Mouse (Mus musculus): ENCODE data around the gene Dnajc5.

Dnajc5 gene

GRCm38 (mm10) chr2:181498644-181499043, 21.6 kb upstream of the Dnajc5 start:
- intact Hi-C loops (cut with DNase I), result loop anchor here (5.0 kb wide), 2 partner anchors 86 to 106 kb away; no protein-coding TSS in a partner anchor

- intact Hi-C loops (cut with DNase I), result no loop called here
Observed at GRCm38 (mm10) chr2:181509191-181509590, 11.1 kb upstream of the Dnajc5 start.

DNA sequence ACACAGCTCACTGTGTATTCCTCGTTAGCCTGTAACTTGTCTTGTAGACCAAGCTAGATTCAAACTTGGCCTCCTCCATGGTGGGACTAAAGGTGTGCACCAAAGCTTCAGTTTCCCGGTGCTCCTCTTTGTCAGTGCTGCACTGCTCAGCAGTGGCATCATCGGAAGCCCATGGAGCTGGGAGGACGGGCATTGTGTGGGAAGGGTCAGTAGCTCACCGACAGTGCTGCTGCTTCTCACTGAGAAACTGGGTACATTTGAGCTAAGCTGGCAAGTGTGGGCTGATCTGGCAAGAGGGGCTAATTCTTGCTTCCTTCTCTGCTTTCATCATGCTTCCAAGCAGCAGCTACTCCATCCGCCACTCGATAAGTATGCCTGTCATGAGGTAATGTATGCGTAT, 9.1 kb upstream of the Dnajc5 start:
- intact Hi-C loops (cut with DNase I), result no loop called here

DNA sequence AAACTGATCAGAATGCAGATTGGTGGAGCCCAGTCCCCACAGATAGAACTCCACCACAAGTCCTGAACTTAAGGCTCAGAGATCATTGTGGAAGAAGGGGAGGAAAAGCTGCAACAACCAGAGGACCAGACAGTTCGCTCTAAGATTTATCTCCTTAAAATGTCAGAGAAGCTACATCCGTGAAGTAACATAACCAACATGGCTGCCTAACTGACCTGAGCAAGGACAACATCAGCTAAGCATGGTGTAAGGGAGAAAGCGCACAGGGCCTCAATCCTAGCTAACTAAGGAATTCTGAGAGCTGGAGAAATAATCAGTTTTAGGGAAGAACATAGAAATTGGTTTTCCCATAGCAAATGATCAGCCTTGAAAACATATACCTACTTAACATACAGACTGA, 1.1 kb upstream of the Dnajc5 start:
- intact Hi-C loops (cut with DNase I), result no loop called here

DNA sequence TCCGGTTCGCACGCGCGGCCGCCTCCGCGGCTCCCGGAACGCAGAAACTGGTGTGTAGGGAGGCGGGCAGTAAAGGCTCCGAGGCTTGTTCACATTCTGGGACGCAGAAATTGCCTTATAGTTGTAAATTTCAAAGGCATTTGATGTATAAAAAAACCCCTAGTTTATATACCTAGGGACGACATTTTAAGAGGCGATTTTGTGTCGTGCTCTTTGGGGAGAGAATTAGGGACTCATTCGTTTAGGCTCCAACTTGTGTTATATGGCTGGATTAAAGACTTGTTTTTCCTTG, 597 bp downstream of the Dnajc5 start:
- intact Hi-C loops (cut with DNase I), result loop anchor here (10.0 kb wide), 1 partner anchor 54 kb away; no protein-coding TSS in a partner anchor

DNA sequence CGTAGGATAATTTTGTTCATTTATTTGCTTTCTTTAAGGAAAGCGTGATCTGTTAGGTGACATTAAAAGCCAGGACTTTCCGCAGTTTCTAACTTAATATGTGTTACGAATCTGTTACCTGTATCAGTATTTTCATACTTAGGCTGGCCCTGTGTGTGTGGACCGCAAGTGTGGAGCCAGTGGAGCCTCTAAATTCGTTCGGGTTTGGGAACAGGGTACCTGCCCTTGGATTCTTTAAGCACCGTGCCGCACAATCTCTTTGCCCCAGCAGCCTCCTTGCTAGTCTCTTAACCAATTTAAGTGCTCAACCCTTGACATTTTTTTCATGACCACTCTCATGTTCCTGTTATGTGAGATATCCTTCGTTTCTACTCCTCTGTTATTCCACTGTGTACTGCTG, 1.2 kb downstream of the Dnajc5 start:
- intact Hi-C loops (cut with DNase I), result loop anchor here (10.0 kb wide), 1 partner anchor 53 kb away; no protein-coding TSS in a partner anchor

- intact Hi-C loops (cut with DNase I), result loop anchor here (10.0 kb wide), 1 partner anchor 52 kb away; no protein-coding TSS in a partner anchor
Observed at GRCm38 (mm10) chr2:181522811-181523210, 2.5 kb downstream of the Dnajc5 start.

- intact Hi-C loops (cut with DNase I), result loop anchor here (10.0 kb wide), 1 partner anchor 49 kb away; no protein-coding TSS in a partner anchor
Observed at GRCm38 (mm10) chr2:181525526-181525925, 5.2 kb downstream of the Dnajc5 start.

DNA sequence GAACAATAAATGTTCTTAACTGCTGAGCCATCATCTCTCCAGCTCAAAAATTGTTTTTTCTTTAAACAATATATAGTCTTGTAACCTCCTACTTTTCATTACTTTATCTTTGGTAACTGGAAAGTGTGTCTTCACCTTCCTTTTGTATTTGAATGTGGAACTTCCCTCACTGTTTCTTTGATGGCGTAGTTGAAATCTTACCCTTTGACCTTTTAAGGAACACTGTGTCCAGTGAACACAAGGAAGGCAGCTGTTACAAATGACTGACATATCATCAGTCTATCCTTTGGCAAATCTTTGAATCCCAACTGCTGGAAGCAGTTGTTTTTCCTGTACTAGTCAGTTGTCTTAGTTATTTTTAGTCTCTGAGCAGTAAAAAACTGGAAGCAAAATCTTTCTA, 8.8 kb downstream of the Dnajc5 start:
- intact Hi-C loops (cut with DNase I), result loop anchor here (10.0 kb wide), 1 partner anchor 46 kb away; no protein-coding TSS in a partner anchor

GRCm38 (mm10) chr2:181532589-181532988, 12.3 kb downstream of the Dnajc5 start:
- intact Hi-C loops (cut with DNase I), result no loop called here

GRCm38 (mm10) chr2:181536410-181536809, 16.1 kb downstream of the Dnajc5 start:
- intact Hi-C loops (cut with DNase I), result no loop called here

DNA sequence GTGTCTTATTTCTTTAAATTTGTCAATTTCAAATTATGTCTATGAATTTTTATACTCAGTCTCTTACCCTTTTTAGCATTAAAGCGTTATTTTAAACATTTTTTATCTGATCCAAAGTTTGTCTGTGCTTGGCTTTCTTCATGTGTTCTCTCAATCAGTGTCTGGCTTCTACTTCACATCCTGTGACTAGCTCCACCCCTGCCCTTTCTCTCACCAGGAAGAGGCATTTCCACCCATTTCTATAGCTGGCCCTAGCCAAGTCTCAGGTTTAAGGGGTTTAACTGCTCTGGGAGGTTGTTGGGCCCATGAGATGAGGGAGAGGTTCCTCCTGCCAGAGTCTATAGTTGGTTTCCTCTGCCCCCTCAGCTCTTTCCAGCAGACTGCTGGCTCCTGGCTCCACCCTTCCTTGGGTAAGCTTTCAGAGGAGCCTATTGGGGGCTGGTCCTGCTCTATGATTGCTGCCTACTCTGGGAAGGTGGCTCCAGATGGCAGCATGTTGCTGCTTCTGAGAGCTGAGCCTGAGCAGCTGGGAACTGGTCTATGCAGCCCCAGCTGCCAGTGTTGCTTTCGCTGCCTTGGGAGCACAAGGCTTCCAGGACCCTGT, 17.3 kb downstream of the Dnajc5 start:
- intact Hi-C loops (cut with DNase I), result no loop called here

GRCm38 (mm10) chr2:181541761-181542380, 21.6 kb downstream of the Dnajc5 start:
- intact Hi-C loops (cut with DNase I), result no loop called here

DNA sequence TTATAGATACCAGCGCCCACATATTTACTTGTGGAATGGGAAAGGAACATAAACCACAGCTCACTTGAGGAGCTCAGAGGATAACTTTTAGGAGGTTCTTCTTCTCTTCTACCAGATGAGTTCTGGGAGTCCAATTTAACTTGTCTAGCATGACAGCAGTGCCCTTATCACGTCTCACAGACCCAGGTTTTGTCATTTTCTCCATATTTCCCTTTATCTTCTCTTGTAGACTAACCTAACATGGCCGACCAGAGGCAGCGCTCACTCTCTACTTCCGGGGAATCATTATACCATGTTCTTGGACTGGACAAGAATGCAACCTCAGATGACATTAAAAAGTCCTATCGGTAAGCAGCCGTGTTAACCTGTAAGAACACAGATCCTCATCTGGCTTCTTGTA, 25.9 kb downstream of the Dnajc5 start:
- intact Hi-C loops (cut with DNase I), result no loop called here

GRCm38 (mm10) chr2:181548227-181548626, 27.9 kb downstream of the Dnajc5 start:
- intact Hi-C loops (cut with DNase I), result no loop called here

GRCm38 (mm10) chr2:181548682-181549081, 28.4 kb downstream of the Dnajc5 start:
- intact Hi-C loops (cut with DNase I), result no loop called here

DNA sequence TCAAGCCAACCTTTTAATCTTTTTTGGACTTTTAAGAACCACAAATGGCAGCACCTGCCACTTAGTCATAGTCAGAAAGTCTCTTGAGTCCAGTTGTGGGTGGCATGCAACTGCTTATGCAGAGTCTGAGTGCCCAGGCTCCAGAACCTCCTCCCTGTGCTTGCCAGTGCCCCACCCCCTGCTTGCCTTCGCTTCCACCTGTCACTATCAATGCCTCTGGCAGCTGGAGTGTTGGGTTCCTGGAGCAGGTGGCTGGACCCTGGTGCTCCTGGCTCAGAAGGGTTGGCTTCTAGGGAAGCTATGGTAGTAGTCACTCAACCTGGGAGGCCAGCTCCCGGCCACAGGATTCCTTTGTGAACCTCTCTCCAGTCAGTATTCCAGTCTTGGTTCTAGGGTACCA, 29.9 kb downstream of the Dnajc5 start:
- intact Hi-C loops (cut with DNase I), result no loop called here

DNA sequence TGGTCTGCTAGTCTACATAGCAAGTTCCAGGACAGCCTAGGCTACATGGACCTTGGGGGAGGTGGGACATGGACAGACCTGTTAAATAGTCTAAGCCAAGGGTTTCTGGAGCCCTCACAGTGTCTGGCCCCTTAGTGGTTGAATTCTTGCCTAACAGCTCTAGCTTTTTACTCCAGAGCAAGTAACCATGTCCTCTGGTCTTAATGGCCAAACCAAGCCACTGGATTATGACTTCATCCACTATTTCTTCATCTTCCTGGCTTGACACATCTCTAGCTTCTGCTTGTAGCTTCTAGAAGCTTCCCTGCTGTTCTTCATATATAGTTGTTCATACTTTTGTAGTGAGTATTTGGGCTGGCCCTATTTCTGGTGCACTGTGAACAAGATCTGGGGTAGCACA, 33.5 kb downstream of the Dnajc5 start:
- intact Hi-C loops (cut with DNase I), result no loop called here

DNA sequence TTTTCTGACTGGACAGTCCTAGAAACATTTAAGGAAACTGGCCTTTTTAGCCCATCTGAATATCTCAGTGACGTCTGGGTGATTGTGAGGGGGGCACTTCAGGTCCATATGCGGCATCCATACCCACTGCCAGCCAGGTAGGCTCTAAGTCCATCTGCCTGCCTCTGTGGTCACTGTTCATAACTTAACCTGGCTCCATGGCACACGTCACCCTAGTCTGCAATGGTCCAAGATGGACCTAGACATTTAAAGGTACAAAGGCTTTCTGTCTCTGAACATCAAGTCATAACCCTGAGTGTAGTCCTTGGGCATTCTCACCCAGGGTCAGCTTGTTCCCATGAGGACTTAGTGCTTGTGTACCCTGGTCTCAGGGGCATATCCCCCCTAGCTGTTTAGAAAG, 47.1 kb downstream of the Dnajc5 start:
- intact Hi-C loops (cut with DNase I), result loop anchor here (5.0 kb wide), 1 partner anchor 155 kb away; no protein-coding TSS in a partner anchor

GRCm38 (mm10) chr2:181568272-181569008, 48.2 kb downstream of the Dnajc5 start:
- intact Hi-C loops (cut with DNase I), result loop anchor here (5.0 kb wide), 1 partner anchor 156 kb away; no protein-coding TSS in a partner anchor

DNA sequence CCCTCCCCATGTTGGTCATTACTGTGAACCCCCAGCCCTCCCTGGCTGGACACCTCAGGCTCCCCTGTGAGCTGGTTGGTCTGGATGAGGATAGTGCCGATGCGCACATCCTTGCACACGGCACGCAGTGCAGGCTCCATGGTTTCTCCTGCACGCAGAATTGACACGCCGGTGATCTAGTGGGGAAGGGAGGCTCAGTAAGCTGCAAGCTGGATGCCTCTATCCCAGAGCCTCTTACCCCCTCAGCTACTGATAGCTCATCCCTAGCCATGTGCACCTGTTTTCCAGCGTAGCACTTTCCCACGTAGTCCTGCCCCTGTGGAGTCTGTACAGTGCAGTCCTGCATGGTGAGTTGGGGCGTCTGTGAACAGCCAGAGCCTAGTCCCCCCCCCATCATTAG, 49.6 kb downstream of the Dnajc5 start:
- intact Hi-C loops (cut with DNase I), result loop anchor here (5.0 to 10.0 kb wide), 2 partner anchors 45 to 158 kb away; partner anchors contain the start of gene Dnajc5

DNA sequence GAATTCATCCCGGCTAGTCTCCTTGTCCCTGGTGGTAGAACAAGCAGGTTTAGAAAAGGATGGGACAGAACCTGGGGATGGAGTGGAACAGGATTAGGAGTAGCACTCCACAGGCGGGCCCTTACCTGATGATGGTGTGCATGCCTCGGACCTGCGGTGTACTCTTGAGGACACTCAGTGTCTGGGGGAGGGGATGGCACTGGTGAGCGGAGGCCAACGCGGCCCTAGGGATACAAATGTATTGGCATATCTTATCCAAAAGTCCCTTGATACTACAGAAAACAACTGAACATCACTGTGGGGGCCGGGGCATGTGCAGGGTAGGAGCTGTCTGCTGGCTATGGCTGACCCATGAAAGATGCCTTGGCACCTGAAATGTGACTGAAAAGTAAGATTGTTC, 50.1 kb downstream of the Dnajc5 start:
- intact Hi-C loops (cut with DNase I), result loop anchor here (10.0 kb wide), 1 partner anchor 46 kb away; the partner anchor contains the start of gene Dnajc5
